Mouse (Mus musculus) lung, adult 2 months (tissue): ENCODE measurements at regions not wholly inside any gene's neighbourhood (a gene's known extent, or its start where the extent isn't known, plus 50 kb on each side); places are given as distances from the start of the nearest gene placed in this dataset.

ENCODE experiments used
- CTCF ChIP-seq: fragments of 200-500 bp; IDR thresholded peaks from 2 replicates; pipeline ENCODE4 v1.5.1; 2011; ENCODE audit warnings: mild to moderate bottlenecking, low read length, control low read depth; ENCODE audit not compliant: insufficient read depth
- POLR2A ChIP-seq: fragments of 200-500 bp; IDR thresholded peaks from 2 replicates; pipeline ENCODE4 v1.6.1; 2011; ENCODE audit warnings: low read depth, mild to moderate bottlenecking, control low read depth, low read length, borderline replicate concordance; ENCODE audit errors: extremely low read depth

GRCm38 (mm10) chr13:28721548-28721981 is 231.9 kb downstream of the Sox4 start:
- TF ChIP-seq POLR2A (no peak), CTCF (no peak)
